Mouse (Mus musculus) 416B (cell line): ENCODE results near the gene 2610528J11Rik.
A peak's percentile ranks its signal among the peaks of the same experiment; 100 is the strongest.
"Not testable (repeated sequence)": the region's sequence is repeated elsewhere in the genome, so short reads cannot be mapped to it uniquely, and the experiment has no call there.

Source experiments
- DNase-seq: peaks from one replicate; pipeline ENCODE4 v3.0.0; 2011; ENCODE audit warnings: low read depth

Gene 2610528J11Rik

DNA sequence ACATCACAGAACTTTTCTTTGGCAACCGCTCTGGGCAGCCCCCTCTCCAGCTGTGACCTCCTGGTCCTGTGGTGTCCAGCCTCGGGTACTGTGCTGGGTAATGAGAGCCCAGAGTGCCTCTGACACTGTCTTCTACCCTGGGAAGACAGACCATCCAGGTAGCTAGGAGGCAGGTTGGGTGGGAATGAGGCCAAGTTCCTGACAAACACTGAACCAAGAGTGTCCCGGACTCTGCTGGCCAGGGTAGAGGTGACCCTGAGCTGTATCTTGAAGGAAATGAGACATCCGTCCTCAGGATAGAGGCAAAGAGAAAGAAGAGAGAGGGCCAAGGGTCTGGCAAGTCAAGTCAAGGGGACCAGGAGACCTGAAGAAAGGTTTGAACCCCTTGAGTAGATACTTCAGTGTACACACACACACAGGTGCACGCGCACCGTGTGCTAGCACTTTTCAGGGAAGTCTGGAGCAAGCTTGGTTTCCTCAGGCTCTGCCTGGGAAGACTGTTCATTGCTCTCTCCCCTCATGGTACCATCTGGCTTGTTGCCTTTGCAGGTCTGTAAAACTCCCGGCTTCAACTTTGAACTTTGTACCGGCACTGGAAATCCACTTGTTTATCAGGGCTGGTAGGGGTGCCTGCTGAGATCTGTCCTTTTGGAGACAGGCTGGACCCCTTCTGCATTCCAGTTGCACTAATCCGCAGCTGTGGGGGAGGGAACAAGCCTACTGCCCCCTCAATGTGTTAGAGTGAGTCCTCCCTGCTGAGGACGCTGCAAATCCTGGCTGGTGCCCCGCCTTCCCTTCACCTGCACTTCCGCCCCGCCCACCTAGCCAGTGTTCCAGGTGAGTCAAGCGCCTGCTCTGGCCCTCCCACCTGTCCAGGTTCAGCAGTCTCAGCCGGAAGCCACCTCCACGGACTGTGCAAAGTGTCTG, at the start of gene 2610528J11Rik:
TSS of gene 2610528J11Rik (plus strand) at position 592 of the 927 bp plus-strand sequence.
- DNase-seq, result no peak

- DNase-seq, result peak; percentile 86
Measured at GRCm38 (mm10) chr4:118489717-118490132, 37.1 kb upstream of the 2610528J11Rik start, which contains the start of gene Tie1. Gene Tie1 (minus strand): TSS chr4:118490061.

DNA sequence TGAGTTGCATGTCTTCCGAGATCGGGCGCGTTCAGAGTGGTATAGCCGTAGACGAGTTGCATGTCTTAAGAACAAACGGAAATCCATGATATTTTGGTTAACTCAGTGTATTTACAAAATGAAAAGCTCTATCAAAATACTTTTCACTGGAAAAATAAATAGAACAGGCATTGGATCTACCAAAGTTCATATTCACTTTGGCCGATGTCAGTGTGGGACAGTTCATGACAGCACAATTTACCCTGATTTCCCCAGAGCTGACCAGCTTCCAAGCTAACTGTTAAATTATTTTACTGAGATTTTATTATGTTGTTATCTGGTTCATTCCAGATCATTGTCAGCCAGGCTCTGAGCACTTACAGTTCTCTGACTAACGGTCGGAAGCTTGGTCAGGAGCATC, 36.3 kb upstream of the 2610528J11Rik start:
- DNase-seq, result no peak

DNA sequence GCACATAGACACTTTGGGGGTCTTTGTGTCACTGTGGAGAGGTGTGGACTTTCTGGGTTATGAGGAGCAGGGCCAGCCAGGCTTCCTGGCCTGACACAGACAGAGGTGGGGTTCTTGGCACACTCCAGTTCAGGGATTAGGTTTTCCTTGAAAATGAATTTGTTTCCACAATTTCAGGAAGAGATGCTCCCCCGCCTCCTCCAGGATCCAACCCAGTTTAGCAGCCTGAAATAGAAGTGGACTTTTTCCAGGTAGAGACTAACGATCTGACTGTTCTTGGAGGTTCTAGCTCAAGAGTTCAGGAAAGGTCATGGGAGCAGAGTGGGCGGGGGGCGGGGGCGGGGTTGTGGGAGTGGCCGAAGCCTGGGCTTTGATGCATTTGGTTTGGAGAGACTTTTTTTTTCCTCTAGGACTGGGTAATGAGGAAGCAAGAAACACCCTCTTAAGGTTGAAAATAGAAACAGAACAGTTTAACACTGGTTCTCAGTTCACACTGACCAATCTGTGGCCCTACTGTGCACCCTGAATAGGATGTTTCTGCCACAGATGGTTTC, 26.6 kb upstream of the 2610528J11Rik start:
- peak; percentile 63 for DNase-seq

DNA sequence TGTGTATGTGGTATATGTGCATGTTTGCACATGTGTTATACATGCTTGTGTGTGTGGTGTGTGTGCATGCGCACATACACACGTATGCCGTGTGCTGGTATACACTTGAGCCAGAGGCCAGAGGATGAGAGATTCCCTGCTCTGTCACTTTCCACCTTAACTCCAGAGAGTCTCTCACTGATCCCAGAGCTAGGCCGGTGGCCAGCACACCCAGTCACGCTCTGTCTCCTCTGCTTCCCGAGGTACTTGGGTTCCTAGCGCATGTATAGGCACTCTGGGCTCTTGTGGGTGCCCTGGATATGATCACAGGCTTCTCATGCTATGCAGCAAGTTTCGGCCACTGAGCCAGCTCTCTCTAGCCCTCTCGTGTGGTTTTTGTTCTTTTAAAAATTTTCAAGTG, 26.0 kb upstream of the 2610528J11Rik start:
- DNase-seq, result no peak

DNA sequence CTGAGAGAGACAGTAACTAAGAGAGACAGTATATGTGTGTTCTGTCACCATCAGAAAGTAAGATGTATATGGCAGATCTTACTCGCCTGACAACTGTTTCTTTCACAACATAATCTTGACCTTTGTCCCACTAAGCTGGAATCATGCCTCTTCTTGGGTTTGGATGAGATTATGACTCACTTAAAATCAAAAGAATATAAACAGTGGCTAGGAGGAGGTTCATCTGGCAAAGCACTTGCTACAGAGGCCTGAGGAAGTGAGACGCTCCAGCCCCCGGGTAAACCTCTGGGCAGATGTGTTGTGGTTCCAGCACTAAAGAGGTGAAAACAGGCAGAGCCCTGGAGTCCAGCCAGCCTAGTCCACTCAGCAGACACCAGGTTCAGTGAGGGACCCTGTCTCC, 21.2 kb upstream of the 2610528J11Rik start:
- peak; percentile 63 for DNase-seq

GRCm38 (mm10) chr4:118507171-118507570, 19.6 kb upstream of the 2610528J11Rik start:
- DNase-seq, result not testable (repeated sequence)

DNA sequence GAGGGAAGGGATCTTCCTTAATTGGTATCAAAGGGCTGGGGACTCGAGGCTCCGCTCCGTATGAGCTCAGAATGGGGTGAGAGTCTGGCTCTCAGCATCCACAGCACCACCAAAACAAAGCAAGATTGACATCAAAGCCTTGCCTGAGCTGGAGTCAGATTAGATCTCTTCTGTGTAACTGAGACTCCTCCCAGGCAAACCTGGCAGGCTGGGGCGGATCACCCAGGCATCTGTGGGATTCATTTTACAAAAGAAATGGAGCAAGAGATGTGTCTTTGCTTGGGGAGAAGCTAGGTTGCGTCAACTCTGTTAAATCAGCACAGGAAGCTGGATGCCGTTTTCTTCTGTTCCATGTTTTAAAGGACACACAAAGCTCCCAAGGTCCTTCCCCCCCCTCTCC, 17.7 kb upstream of the 2610528J11Rik start:
- DNase-seq, result no peak

DNA sequence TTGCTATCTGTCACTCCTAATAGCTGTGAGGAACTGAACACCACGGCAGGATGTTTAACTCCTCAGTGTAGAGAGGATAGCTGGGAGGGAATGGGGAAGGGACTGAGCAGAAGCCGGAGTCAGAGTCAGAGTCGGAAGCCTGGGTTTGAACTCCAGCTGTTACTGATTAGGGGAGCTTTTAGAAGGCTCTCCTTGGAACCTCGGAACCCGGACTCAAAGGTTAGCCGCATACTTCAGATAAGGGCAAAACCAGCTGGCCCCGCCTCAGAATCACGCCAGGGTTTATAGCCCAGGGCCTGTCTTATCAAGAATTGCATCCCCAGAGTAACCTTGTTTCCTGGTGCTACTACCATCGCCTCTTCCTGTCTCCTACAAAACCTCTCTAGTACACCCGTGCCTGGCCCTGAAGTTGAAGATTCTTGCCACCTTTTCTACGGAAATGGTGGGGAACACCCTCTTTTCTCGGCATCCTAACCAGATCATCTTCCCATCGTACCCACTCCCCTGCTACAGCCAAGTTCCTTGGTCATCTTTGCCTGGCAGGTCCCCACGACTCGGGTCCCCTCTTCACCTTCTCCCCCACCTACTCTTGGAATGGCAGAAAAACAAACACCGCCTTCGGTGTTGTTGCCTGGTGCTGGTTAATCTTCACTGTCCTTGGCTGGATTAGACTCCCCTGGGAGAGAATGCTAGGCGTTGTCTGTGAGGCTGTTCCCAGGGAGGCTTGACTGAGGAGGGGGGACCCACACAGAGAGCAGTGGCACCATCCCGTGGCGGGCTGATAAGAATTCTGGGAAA, 9.9 kb upstream of the 2610528J11Rik start:
- peak; percentile 13 for DNase-seq

DNA sequence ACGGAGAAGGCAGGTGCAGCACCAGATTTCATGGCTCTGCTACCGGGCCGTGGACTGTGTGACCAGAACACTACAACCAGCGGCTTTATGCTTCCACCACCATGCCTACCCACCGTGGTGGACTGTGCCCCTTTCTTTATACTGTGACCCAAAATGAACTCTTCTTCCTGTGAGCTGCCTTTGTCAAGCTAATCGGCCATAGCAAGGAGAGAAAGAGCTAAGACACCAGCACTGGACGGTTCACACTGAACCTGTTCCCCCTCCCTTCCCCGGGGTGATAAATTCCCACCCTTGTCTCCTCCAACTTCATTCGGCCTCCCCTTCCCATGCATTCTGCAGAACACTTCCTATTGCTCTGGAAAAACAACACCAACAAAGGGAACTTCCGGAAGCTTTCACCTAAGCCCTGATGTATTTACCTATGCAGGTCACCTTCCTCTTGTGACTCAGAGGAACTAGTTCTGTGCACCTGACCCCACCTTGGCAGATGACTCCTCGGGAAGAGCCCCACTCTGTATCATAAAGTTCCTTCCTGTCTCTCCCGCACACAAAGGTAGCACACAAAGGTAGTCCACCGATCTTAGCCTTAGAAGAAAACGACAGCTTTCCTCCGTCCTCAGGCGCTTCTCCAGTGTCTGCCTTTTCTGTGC, 9.2 kb upstream of the 2610528J11Rik start:
- no peak for DNase-seq

DNA sequence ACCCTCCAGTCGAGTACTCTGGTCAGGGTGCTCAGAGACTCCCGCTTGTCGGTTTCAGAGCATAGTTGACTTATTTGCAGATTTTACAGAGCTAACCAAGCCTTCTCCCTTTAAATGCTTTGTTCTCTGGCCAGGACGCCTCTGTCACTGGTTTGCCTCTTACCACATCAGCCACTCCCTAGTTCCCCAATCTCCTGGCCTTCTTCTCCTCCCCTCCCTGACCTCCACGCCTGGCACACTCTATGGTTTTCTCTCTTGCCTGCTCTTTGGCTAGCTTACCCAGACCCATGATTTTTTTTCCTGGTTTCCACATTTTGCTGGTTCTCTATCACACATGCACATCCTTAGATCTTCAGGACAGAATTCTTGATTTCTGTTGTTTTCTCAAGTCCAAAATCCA, 8.6 kb upstream of the 2610528J11Rik start:
- no peak for DNase-seq

GRCm38 (mm10) chr4:118522248-118522647, 4.6 kb upstream of the 2610528J11Rik start:
- DNase-seq, result no peak

GRCm38 (mm10) chr4:118523976-118524375, 2.8 kb upstream of the 2610528J11Rik start:
- no peak for DNase-seq

DNA sequence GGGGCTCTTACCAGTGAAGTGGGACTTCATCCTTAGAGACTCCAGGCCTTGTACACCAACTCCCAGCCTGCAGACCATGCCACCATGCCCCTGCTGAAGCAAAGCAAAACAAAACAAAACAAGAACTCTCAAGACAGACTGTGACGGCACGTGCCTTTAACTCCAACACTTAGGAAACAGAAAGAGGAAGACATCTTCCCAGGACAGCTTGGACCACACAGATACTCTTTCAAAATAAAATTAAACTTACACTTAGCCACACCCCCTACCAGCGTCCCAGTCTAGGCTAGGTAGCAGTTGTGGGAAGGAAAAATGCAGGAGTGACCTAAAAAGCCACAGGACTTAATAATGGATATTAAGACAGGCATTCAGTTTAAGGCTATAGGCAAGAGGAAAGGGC, 1.0 kb upstream of the 2610528J11Rik start:
- no peak for DNase-seq

DNA sequence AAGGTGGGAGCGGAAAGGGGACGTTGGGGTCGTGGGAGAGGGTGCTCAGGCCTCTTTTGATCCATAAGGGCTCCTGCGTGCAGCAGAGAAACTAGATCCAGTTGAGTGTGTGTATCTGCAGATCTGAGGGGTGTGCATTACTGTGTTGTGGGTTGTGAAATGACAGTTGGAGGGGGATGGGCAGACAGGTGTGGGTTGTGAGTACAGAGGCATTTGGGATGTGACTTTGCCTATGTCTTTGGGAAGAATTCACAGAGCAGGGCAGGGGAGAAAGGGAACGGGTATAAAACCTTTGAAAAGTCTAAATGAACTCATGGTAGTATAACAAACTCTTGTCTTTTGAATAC, 509 bp downstream of the 2610528J11Rik start:
- no peak for DNase-seq

DNA sequence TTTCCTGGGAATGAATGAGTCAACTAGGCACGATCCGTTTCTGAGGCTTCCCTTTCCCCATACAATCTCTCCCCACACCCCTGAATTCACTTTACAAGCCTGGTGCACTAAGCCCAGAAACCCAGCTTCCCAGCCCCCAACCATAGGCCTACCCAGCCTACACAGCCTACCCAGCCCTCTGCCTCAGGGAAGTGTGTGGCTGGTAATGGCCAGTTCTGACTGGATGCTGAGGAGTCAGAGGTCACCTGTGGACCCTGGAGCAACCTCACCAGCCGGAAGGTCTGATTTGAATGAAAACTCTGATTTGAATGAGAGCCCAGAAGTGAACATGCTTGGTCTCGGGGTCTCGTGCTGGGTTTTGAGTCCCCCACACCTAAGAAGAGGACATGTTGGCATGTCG, 921 bp downstream of the 2610528J11Rik start:
- DNase-seq, result no peak

DNA sequence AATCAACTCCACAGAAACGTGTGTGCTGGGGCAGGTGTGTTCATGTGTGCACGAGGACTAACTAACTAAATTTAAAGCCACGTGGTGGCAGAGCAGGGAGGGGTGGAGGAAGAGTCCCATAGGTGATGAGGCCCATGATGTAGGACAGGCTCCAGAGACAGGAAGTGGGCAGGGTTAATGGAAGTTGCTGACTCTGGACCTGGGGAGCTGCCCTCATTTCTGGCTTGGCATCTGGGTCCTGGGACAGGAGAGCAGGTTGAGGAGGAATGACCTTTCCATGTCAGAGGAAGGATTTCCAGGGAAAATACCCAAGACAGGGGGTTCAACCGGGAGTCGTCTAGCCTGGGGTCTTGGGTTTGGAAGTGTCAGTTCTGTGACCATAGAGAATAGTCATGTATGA, 5.9 kb downstream of the 2610528J11Rik start:
- no peak for DNase-seq

DNA sequence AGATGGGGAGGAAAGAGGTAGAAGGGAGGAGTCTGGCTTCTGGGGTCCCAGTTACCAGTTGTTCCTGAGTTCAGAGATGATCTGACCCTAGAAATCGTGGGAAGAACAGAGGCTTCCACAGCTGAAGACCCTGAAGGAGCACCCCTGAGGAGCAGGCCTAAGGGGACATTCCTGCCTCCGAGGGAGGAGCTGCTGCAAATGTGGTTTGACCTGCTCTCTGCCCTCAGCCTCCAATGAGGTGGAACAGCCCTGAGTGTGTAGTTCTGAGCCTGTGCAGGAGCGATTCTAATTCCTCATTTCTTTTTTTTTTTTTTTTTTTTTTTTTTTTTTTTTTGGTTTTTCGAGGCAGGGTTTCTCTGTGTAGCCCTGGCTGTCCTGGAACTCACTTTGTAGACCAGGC, 6.4 kb downstream of the 2610528J11Rik start:
- no peak for DNase-seq

- peak; percentile 16 for DNase-seq
Measured at GRCm38 (mm10) chr4:118533605-118534004, 6.8 kb downstream of the 2610528J11Rik start.

- no peak for DNase-seq
Measured at GRCm38 (mm10) chr4:118535610-118536009, 8.8 kb downstream of the 2610528J11Rik start.

GRCm38 (mm10) chr4:118537801-118538200, 11.0 kb downstream of the 2610528J11Rik start:
- no peak for DNase-seq

- DNase-seq, result no peak
Measured at GRCm38 (mm10) chr4:118539904-118540303, 13.1 kb downstream of the 2610528J11Rik start.
